Mouse (Mus musculus) heart, adult 18-20 months (tissue): ENCODE measurements around the gene Slc22a15. TPM values are rescaled to one million over a fixed set of nuclear protein-coding genes. Genes with fewer than 3 reads are reported as not detected.
"Not testable (repeated sequence)": the region's sequence is repeated elsewhere in the genome, so short reads cannot be mapped to it uniquely, and the experiment has no call there.

Experiments used
- DNase-seq, 2 experiments: peaks; one replicate each; pipeline ENCODE4 v3.0.0; 2021 to 2022; ENCODE audit warnings: mixed read lengths in 1 of 2
- total RNA-seq, 2 experiments: library from RNA; stranded (reverse); gene quantifications; 2 replicates each; pipeline ENCODE4 v1.2.3; 2021

The Slc22a15 gene
- total RNA-seq, 2 experiments from 2014 or later = 1.4 to 2.9 TPM

DNA sequence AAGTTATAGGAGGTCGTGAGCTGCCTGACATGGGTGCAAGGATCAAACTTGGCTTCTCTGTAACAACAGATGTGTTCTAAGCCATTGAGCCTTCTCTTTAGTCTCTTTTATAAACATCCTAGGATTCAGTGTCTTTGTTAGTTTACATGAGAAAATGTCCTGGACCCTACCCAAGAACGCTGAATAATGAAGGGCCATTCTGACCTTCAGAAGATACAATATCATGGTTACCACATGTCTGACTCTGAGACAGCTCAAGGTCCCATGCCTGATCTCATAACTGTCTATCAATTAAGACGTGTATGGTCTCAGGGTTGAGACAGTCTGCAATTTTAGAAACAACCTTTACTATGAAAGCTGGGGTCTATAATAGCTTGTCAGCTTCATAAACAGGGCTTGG lies 62.4 kb downstream of the Slc22a15 start:
- DNase-seq = no peak

DNA sequence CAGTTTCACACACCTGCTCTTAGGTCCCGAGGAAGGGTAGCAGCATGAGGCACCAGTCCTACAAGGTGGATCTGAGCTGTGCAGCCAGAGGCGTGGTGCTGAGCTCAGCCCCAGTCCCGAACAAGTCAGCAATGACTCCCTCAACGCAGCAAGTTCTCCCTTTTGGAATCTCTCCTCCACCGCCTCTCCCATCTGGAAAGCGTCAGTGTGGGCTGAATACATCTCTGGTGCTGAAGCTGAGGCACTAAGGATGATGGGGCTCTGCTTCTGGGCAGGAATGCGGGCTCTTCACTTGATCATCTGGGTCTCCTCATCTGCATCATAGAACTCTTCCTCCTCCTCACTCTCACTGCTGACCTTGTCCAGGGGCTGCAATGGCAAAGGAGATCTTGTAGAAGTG lies 64.1 kb downstream of the Slc22a15 start:
- DNase-seq = no peak

DNA sequence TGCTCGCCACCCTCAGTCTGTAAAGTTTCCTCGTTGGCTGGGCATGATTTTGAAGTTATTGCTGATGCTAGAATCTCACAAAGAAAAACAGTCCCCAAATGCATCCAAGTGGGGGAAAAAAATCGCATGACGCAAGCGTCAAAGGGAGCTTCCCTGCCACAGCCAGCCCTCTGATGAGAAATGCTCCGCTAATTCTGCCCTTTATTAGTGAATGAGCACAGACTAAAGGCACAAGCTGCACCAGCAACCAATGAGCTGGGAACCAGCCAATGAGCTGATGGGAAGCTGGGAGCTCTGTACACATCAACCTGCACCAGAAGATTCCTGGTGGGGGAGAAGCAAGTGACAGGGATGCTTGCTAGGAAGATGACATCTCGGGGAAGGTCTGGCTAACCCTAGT lies 64.5 kb downstream of the Slc22a15 start:
- DNase-seq = no peak

- DNase-seq = no peak
These were observed 70.2 kb downstream of the Slc22a15 start for GRCm38 (mm10) chr3:101854075-101854474.

DNA sequence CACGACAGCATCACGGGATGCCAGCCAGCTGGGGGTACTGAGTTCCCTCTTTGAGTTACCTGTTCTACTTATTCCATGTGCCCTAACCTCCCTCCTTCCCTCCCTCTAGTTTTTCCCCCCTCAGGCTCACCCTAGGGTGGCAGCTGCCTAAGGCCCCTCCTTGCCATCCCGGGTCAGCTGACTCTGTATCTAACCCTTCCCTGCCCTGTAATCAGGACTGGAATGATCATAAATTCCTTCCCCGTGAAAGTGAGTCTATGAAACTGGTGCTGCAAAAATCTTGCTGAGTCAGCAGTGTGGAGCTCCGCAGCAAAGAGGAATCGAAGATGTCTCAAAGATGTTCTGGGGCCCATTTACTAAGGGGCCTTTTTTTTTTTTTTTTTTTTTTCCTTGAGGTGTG lies 72.9 kb downstream of the Slc22a15 start:
- DNase-seq = no peak

DNA sequence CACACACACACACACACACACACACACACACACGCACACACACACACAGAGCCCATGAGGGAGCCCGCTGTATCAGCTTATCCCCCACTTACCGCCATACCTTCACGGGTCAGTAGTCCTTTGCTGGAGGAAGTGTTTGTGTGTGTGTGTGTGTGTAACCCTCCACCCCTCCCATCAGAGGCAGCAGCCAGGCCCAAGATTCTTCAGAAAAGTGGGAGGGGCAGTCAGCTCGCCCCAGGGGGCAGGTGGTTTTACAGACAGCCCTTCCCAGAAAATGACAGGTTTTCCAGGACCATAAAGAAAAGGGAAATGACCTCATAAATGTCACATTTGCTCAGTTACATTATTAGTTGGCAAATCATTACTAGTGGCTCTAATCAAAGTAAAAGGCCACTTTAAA lies 75.4 kb downstream of the Slc22a15 start, which contains the start of gene Mab21l3:
Gene Mab21l3, minus strand, starts transcription at position 144 of the 400 bp plus-strand sequence.
- no peak for DNase-seq

GRCm38 (mm10) chr3:101846096-101846495 lies 78.2 kb downstream of the Slc22a15 start:
- DNase-seq = no peak

DNA sequence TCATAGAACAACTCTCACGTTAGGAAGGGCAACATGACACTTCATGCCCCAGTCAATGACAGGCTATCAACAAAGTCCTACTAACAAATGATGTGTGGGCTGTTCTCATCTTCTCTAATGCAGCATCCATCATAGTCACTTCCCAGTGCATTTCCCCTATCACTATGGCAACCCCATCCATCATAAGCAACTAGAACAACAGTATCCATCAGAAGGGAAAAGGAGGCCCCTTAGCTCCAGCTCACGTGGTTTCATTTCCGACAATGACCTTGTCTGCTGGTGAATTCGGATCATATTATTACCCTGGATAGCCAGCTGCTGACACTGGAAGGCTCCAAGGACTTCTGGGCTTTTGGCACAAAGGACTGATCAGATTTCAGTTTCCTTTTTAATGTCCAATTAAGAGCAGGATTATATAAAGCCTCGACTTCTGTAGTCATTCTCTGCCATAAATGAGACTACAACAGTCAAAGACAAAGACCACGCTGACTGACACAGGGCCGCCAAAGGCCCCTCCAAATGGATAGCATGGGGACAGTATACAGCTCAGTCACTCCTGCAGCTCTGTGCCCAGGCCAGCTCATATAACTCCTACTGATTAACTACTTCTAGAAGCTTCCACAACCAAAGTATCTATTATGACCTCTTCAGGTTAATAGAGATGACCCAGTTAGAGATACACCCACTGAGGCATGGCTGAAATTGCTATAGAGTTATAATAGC lies 81.7 kb downstream of the Slc22a15 start:
- DNase-seq = no peak

GRCm38 (mm10) chr3:101839327-101839726 lies 84.9 kb downstream of the Slc22a15 start:
- DNase-seq = no peak

DNA sequence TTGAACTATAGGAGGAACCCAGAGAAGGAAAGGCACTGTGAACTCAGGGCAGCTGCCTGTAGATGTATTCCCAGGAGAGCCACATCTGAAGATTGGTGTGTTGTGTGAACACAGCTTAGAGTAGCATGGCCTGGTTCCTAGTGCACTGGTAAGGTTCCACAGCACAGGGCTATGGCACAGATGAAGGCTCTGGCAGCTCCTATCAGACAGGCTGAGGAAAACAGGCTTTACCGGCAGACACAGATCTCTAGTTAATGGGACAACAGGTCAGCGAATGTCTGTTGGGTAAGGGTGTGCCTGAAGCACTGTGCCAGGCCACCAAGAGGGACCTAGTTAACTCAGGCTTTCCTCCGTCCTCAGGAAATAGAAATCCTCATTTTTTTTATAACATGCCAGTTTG lies 87.3 kb downstream of the Slc22a15 start:
- no peak for DNase-seq

- DNase-seq = no peak
These were observed 87.7 kb downstream of the Slc22a15 start for GRCm38 (mm10) chr3:101836532-101836931.

GRCm38 (mm10) chr3:101836045-101836444 lies 88.2 kb downstream of the Slc22a15 start:
- DNase-seq = peak; percentile 75 to 87

DNA sequence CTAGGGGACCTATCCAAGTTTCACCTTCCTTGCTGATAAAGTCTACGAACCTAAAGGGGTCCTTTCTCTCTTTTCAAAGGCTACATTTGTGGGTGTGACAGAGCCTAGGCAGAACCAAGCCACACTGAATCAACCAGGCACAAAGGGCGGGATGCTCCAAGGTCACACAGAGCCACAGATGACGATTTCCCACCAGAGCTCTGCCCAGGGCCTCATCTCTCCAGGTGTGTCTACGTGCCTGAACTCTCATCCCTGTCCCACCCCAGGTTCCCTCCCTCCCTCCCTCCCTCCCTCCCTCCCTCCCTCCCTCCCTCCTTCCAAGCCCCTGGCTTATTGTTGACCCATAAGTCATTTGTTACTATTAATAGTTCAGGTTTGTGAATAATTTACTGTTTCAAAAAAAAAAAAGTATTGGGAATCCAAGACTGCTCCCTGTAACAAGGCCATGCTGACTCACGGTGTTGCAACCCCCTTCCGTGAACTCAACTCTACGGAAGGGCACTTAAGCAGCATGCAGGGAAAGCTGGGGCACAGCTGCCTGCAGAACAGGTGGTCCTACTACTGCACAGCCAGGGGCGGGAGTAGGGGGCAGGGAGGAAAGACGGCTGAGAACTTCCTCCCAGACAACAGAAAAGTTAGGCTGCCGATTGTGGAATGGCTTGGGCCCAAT lies 92.9 kb downstream of the Slc22a15 start:
- DNase-seq = no peak

DNA sequence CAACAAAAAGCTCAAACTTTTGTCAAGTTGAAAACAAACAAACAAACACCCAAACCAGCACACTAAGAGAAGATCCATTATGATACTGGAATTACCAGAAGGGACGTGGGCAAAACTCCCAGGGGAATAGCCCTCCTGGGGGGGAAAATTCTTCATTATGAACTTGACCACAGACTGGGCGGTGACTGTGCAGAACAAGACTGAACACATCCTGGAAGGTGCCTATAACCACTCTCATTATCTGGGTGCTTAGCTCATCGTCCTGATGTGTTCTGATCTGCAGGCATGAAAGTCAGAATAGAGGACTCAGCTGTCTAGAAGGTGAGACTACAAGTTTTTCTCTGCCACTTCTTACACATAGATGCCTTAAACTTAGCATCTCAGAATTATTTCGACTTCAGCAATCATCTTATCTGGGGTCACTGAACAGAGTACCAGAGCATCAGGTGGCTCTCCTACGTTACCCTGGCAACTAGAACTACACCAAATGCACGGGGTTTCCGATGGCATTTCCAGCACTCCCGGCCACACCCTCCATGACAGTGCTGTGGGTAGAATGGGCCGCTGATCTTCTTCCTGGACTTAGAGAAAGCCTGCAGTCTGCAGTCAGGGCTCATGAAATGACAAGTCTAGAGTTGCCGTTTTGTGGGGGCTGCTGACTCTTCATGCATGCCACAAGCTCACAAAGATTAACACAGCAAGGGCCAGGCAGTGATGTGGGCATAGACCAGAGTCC lies 94.2 kb downstream of the Slc22a15 start:
- DNase-seq = no peak

DNA sequence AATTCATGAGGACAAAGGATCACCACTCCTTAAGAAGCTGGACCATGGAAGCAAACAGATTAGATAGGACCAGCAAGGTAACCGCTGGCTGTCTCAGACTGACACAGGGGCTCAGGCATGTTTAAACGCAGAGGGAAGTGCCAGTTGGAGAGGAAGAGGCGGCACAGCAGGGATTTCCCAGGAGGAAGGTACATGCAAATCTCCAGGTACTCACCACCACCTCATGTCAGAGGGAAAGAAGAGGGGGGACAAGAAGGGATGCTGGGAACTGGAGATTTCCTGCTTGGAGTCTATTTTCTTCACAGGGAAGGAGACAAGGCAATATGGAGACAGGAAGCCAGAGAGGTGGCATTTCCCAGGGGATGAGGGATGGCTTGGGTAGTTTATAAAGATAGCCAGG lies 95.7 kb downstream of the Slc22a15 start:
- no peak for DNase-seq

DNA sequence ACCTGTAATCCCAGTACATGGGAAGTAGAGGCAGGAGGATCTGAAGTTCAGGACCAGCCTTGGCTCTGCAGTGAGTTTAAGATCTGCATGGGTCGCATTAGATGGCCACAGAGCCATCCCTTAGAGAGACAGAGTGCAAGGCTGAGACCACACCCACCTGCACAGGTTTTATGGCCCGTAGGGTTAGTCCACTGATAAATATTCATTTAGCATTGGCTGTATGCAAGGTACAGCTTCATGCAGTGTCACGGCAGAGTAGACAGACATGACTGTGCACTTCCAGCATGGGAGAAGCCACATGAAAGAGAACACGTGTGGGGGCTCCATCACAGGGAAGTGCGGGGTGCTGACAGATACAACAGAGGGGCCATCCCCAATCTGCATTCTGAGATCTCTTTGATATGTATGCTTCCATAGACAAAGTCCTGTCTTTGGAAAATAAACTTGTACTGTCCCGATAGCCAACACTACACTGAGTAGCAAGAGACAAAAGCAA lies 97.0 kb downstream of the Slc22a15 start:
- DNase-seq = no peak

- no peak for DNase-seq
These were observed 99.9 kb downstream of the Slc22a15 start for GRCm38 (mm10) chr3:101824338-101824737.

DNA sequence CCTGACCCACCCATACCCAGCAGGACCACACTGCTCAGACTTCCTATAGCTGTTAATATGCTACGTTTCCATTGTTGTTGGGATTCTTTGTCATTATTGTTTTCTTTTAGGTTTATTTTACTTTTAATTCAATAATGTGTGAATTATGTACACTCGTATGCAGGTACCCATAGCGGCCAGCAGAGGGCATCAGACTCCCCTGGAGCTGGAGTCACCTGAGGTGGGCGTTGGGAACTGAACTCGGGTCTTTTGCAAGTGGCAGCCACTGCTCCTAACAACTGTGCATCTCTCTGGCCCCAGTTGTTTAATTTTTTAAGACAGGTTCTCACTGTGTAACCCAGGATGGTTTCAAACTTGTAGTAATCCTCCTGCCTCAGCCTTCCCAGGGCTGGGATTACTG lies 102.2 kb downstream of the Slc22a15 start:
- no peak for DNase-seq

GRCm38 (mm10) chr3:101820708-101821107 lies 103.5 kb downstream of the Slc22a15 start:
- DNase-seq = not testable (repeated sequence)

- no peak for DNase-seq
These were observed 108.2 kb downstream of the Slc22a15 start for GRCm38 (mm10) chr3:101816006-101816405.

GRCm38 (mm10) chr3:101814790-101815189 lies 109.5 kb downstream of the Slc22a15 start:
- DNase-seq = no peak

- peak; percentile 49 to 83 for DNase-seq
These were observed 111.8 kb downstream of the Slc22a15 start for GRCm38 (mm10) chr3:101812341-101812962.
